Mouse (Mus musculus): Measurements from ENCODE around the gene Lgr6.

DNA sequence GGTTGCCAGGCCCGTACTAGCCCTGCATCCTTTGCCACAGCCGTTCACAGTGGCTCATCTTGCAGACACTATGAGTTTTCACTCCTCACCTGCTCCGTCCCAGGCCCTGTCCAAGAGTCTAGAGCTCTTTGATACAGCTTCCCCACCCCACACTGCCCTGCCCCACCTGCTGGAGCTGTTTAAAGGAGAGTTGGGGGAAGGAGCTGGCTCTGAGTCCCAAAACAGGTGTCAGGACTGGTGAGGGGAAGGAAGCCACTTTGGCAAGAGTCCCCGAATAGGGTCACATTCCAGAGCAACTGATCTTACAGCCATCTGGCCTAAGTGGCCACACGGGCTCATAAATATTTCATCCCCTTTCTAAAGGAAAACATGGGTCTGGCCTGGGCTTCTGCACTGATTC is 51.0 kb downstream of the Lgr6 start:
- no peak for TF ChIP-seq CTCF (IDR thresholded peaks at IDR 0.05; ENCODE audit: borderline replicate concordance, extremely low read depth, insufficient read depth, insufficient read length)
- TF ChIP-seq POLR2A (IDR thresholded peaks at IDR 0.05; ENCODE audit: borderline replicate concordance, extremely low read depth, insufficient read depth, insufficient read length, poor library complexity, severe bottlenecking), result no peak

Measured in brain, embryonic 14.5 days (tissue).